Mouse (Mus musculus): ENCODE results near the gene Arhgap10. TPM values are rescaled to one million over a fixed set of nuclear protein-coding genes. Genes with fewer than 3 reads are reported as not detected.

The Arhgap10 gene
- total and polyA plus RNA-seq, 2 experiments from 2014 or later, result 2.3 to 5.4 TPM

GRCm38 (mm10) chr8:77486749-77487148 is 31.0 kb downstream of the Arhgap10 start:
- WGBS, result 88% methylated on average over 2 of the region's 2 CpGs
- no peak overlapping the region for H3K9ac ChIP-seq (replicated peaks; ENCODE audit: low read length, poor library complexity, severe bottlenecking)
- peaks cover 2% of the 10 kb centered on the region; the same call in 1 of the 2 replicates for H3K4me1 ChIP-seq (ENCODE audit: insufficient read depth, low read length)
- H3K4me3 ChIP-seq (ENCODE audit: low read depth, low read length), result no peak overlapping the region
- H3K27me3 ChIP-seq (ENCODE audit: insufficient read depth, low read length), result no peaks in the 10 kb centered on the region
- no peak overlapping the region for H3K27ac ChIP-seq (ENCODE audit: low read depth, low read length)
- DNase-seq (ENCODE audit: low spot score) (no peak), ATAC-seq (ENCODE audit: low FRiP score) (no peak)
- no peaks in the 10 kb centered on the region for H3K36me3 ChIP-seq (ENCODE audit: insufficient read depth, low read length)
- no peak for TF ChIP-seq CTCF (IDR thresholded peaks at IDR 0.05)
- no peaks in the 10 kb centered on the region for H3K9me3 ChIP-seq (ENCODE audit: low read length)
- H3K4me2 ChIP-seq (ENCODE audit: low read depth, low read length, poor library complexity, severe bottlenecking), result no peak overlapping the region

GRCm38 (mm10) chr8:77484817-77485216 is 32.9 kb downstream of the Arhgap10 start:
- WGBS, result 75% methylated on average over 5 of the region's 5 CpGs
- no peak for TF ChIP-seq CTCF (IDR thresholded peaks at IDR 0.05)

GRCm38 (mm10) chr8:77484266-77484665 is 33.5 kb downstream of the Arhgap10 start:
- H3K27me3 ChIP-seq (ENCODE audit: insufficient read depth, low read length), result no peaks in the 10 kb centered on the region
- H3K4me3 ChIP-seq (ENCODE audit: low read depth, low read length), result no peak overlapping the region
- H3K4me1 ChIP-seq (ENCODE audit: insufficient read depth, low read length), result no peaks in the 10 kb centered on the region
- H3K9me3 ChIP-seq (ENCODE audit: low read length), result no peaks in the 10 kb centered on the region
- DNase-seq (ENCODE audit: low spot score), result no peak
- ATAC-seq (ENCODE audit: low FRiP score), result no peak
- H3K27ac ChIP-seq (ENCODE audit: low read depth, low read length), result no peak overlapping the region
- no peak for TF ChIP-seq CTCF (IDR thresholded peaks at IDR 0.05)
- 65% methylated on average over 7 of the region's 7 CpGs for WGBS
- no peak overlapping the region for H3K9ac ChIP-seq (replicated peaks; ENCODE audit: low read length, poor library complexity, severe bottlenecking)
- no peak overlapping the region for H3K4me2 ChIP-seq (ENCODE audit: low read depth, low read length, poor library complexity, severe bottlenecking)
- no peaks in the 10 kb centered on the region for H3K36me3 ChIP-seq (ENCODE audit: insufficient read depth, low read length)

More at GRCm38 (mm10) chr8:77484817-77485216, 32.9 kb downstream of the Arhgap10 start:
- no peaks in the 10 kb centered on the region for H3K36me3 ChIP-seq (ENCODE audit: insufficient read depth, low read length)
- no peak overlapping the region for H3K4me3 ChIP-seq (ENCODE audit: low read depth, low read length)
- no peaks in the 10 kb centered on the region for H3K4me1 ChIP-seq (ENCODE audit: insufficient read depth, low read length)
- H3K4me2 ChIP-seq (ENCODE audit: low read depth, low read length, poor library complexity, severe bottlenecking), result no peak overlapping the region
- no peak overlapping the region for H3K9ac ChIP-seq (replicated peaks; ENCODE audit: low read length, poor library complexity, severe bottlenecking)
- H3K9me3 ChIP-seq (ENCODE audit: low read length), result no peaks in the 10 kb centered on the region
- H3K27me3 ChIP-seq (ENCODE audit: insufficient read depth, low read length), result no peaks in the 10 kb centered on the region
- no peak overlapping the region for H3K27ac ChIP-seq (ENCODE audit: low read depth, low read length)
- DNase-seq (ENCODE audit: low spot score), result no peak
- no peak for ATAC-seq (ENCODE audit: low FRiP score)

GRCm38 (mm10) chr8:77483676-77484075 is 34.1 kb downstream of the Arhgap10 start:
- H3K9me3 ChIP-seq (ENCODE audit: low read length), result no peaks in the 10 kb centered on the region
- H3K4me1 ChIP-seq (ENCODE audit: insufficient read depth, low read length), result no peaks in the 10 kb centered on the region
- H3K27ac ChIP-seq (ENCODE audit: low read depth, low read length), result no peak overlapping the region
- H3K4me2 ChIP-seq (ENCODE audit: low read depth, low read length, poor library complexity, severe bottlenecking), result no peak overlapping the region
- no peaks in the 10 kb centered on the region for H3K27me3 ChIP-seq (ENCODE audit: insufficient read depth, low read length)
- H3K9ac ChIP-seq (replicated peaks; ENCODE audit: low read length, poor library complexity, severe bottlenecking), result no peak overlapping the region
- H3K4me3 ChIP-seq (ENCODE audit: low read depth, low read length), result no peak overlapping the region
- no peaks in the 10 kb centered on the region for H3K36me3 ChIP-seq (ENCODE audit: insufficient read depth, low read length)
- no peak for DNase-seq (ENCODE audit: low spot score)
- TF ChIP-seq CTCF (IDR thresholded peaks at IDR 0.05), result no peak
- WGBS, result 89% methylated on average over 4 of the region's 4 CpGs
- no peak for ATAC-seq (ENCODE audit: low FRiP score)

- Histone ChIP-seq H3K4me1 (ENCODE audit: insufficient read depth, low read length) (no peaks in the 10 kb centered on the region), H3K27ac (ENCODE audit: low read depth, low read length) (no peak overlapping the region), H3K27me3 (ENCODE audit: insufficient read depth, low read length) (no peaks in the 10 kb centered on the region), H3K4me3 (ENCODE audit: low read depth, low read length) (no peak overlapping the region), H3K9me3 (ENCODE audit: low read length) (no peaks in the 10 kb centered on the region), H3K36me3 (ENCODE audit: insufficient read depth, low read length) (no peaks in the 10 kb centered on the region), H3K9ac (replicated peaks; ENCODE audit: low read length, poor library complexity, severe bottlenecking) (no peak overlapping the region), H3K4me2 (ENCODE audit: low read depth, low read length, poor library complexity, severe bottlenecking) (no peak overlapping the region)
- no peak for TF ChIP-seq CTCF (IDR thresholded peaks at IDR 0.05)
- ATAC-seq (ENCODE audit: low FRiP score), result no peak
- 74% methylated on average over 6 of the region's 6 CpGs for WGBS
- DNase-seq (ENCODE audit: low spot score), result no peak
Observed at GRCm38 (mm10) chr8:77481791-77482190, 36.0 kb downstream of the Arhgap10 start.

- no peak overlapping the region for H3K27ac ChIP-seq (ENCODE audit: low read depth, low read length)
- WGBS, result 85% methylated on average over 9 of the region's 9 CpGs
Observed at GRCm38 (mm10) chr8:77479995-77480394, 37.8 kb downstream of the Arhgap10 start.

More at GRCm38 (mm10) chr8:77479995-77480394, 37.8 kb downstream of the Arhgap10 start:
- Histone ChIP-seq H3K4me3 (ENCODE audit: low read depth, low read length) (no peak overlapping the region), H3K36me3 (ENCODE audit: insufficient read depth, low read length) (no peaks in the 10 kb centered on the region), H3K4me1 (ENCODE audit: insufficient read depth, low read length) (no peaks in the 10 kb centered on the region), H3K9me3 (ENCODE audit: low read length) (no peaks in the 10 kb centered on the region), H3K9ac (replicated peaks; ENCODE audit: low read length, poor library complexity, severe bottlenecking) (no peak overlapping the region), H3K27me3 (ENCODE audit: insufficient read depth, low read length) (no peaks in the 10 kb centered on the region), H3K4me2 (ENCODE audit: low read depth, low read length, poor library complexity, severe bottlenecking) (no peak overlapping the region)
- ATAC-seq (ENCODE audit: low FRiP score) (no peak), DNase-seq (ENCODE audit: low spot score) (no peak)
- TF ChIP-seq CTCF (IDR thresholded peaks at IDR 0.05), result no peak
